Mouse (Mus musculus) bone marrow, adult 2 months (tissue): ENCODE data around the gene Fmnl1. TPM values are rescaled to one million over a fixed set of nuclear protein-coding genes. Genes with fewer than 3 reads are reported as not detected.

Experiments
- H3K27ac ChIP-seq: fragments of 200-500 bp; 2 replicates; pipeline ENCODE4 v1.5.1; 2012; ENCODE audit warnings: low read depth, mild to moderate bottlenecking, control low read depth, inconsistent platforms, low read length; ENCODE audit not compliant: control insufficient read depth, poor library complexity, insufficient read depth
- H3K4me1 ChIP-seq: fragments of 200-500 bp; 2 replicates; pipeline ENCODE4 v1.6.1; 2011; ENCODE audit warnings: low read length; ENCODE audit not compliant: control insufficient read depth, insufficient read depth
- H3K4me3 ChIP-seq: fragments of 200-500 bp; replicated peaks from 2 replicates; pipeline ENCODE3; 2011; ENCODE audit warnings: mild to moderate bottlenecking, low read depth, low read length, control low read depth; ENCODE audit not compliant: control insufficient read depth
- CTCF ChIP-seq: fragments of 200-500 bp; IDR thresholded peaks from 2 replicates; pipeline ENCODE4 v1.5.1; 2011; ENCODE audit warnings: low read length, control low read depth; ENCODE audit not compliant: control insufficient read depth, insufficient read depth
- POLR2A ChIP-seq: fragments of 200-500 bp; IDR thresholded peaks from 2 replicates; pipeline ENCODE4 v1.6.1; 2011; ENCODE audit warnings: low read depth, mild to moderate bottlenecking, control low read depth, low read length, borderline replicate concordance; ENCODE audit not compliant: control insufficient read depth
- WGBS: fragments of 180-500 bp; shearing (Covaris S2); methylation state at CpG from one replicate; pipeline ENCODE4 v1.1.7; 2018; 5-methylcytosine and 5-hydroxymethylcytosine counted together
- polyA plus RNA-seq: library from polyadenylated mRNA; stranded (reverse); fragments of >200 nt; gene quantifications from 2 replicates; pipeline ENCODE4 v1.2.4, GENCODE M21; 2011; ENCODE audit warnings: low replicate concordance; ENCODE audit not compliant: missing spikeins, insufficient read depth, insufficient read length

Gene Fmnl1
- polyA plus RNA-seq, 1 experiment: 121 TPM

- H3K4me1 ChIP-seq: no peaks in the 10 kb centered on the region
- no peak for TF ChIP-seq POLR2A
- TF ChIP-seq CTCF: no peak
- 76% methylated on average over 58 of the region's 59 CpGs for WGBS
- H3K4me3 ChIP-seq: no peak overlapping the region
- H3K27ac ChIP-seq: no peak overlapping the region
These were observed 28.2 kb downstream of the Fmnl1 start for GRCm38 (mm10) chr11:103198911-103199803.

- TF ChIP-seq CTCF (no peak), POLR2A (no peak)
- no peaks in the 10 kb centered on the region for H3K4me1 ChIP-seq
- H3K4me3 ChIP-seq: no peak overlapping the region
- WGBS: 33% methylated on average over 6 of the region's 6 CpGs
- peak overlapping the region; percentile 7; the same call in 1 of the 2 replicates for H3K27ac ChIP-seq
These were observed 30.8 kb downstream of the Fmnl1 start for GRCm38 (mm10) chr11:103201664-103202063.

GRCm38 (mm10) chr11:103202376-103202775, 31.5 kb downstream of the Fmnl1 start:
- no peak for TF ChIP-seq CTCF
- TF ChIP-seq POLR2A: no peak

GRCm38 (mm10) chr11:103206203-103206602, 35.3 kb downstream of the Fmnl1 start:
- Histone ChIP-seq H3K4me1 (no peaks in the 10 kb centered on the region), H3K4me3 (no peak overlapping the region), H3K27ac (no peak overlapping the region)
- TF ChIP-seq CTCF (no peak), POLR2A (no peak)
- WGBS: 79% methylated on average over 6 of the region's 6 CpGs

More at GRCm38 (mm10) chr11:103202376-103202775, 31.5 kb downstream of the Fmnl1 start:
- H3K27ac ChIP-seq: no peak overlapping the region
- no peaks in the 10 kb centered on the region for H3K4me1 ChIP-seq
- no peak overlapping the region for H3K4me3 ChIP-seq

GRCm38 (mm10) chr11:103208458-103208857, 37.6 kb downstream of the Fmnl1 start, which contains the start of gene 1700023F06Rik:
Gene 1700023F06Rik, minus strand, starts transcription at chr11:103208558.
- no peaks in the 10 kb centered on the region for H3K4me1 ChIP-seq
- WGBS: 90% methylated on average over 3 of the region's 3 CpGs
- no peak within 1 kb of the TSS for H3K4me3 ChIP-seq
- H3K27ac ChIP-seq: no peak within 1 kb of the TSS
- TF ChIP-seq CTCF: no peak
- no peak for TF ChIP-seq POLR2A

- Histone ChIP-seq H3K4me3 (no peak overlapping the region), H3K4me1 (no peaks in the 10 kb centered on the region), H3K27ac (no peak overlapping the region)
- 68% methylated on average over 8 of the region's 8 CpGs for WGBS
- TF ChIP-seq POLR2A (no peak), CTCF (no peak)
These were observed 39.4 kb downstream of the Fmnl1 start for GRCm38 (mm10) chr11:103210291-103210690.

GRCm38 (mm10) chr11:103213712-103214111, 42.8 kb downstream of the Fmnl1 start:
- TF ChIP-seq POLR2A (no peak), CTCF (0 out of 2 replicates have a peak, but pooled peaks have one; percentile 3)
- WGBS: 74% methylated on average over 5 of the region's 5 CpGs
- no peak overlapping the region for H3K4me3 ChIP-seq

GRCm38 (mm10) chr11:103215355-103215754, 44.4 kb downstream of the Fmnl1 start:
- H3K4me3 ChIP-seq: no peak overlapping the region
- no peaks in the 10 kb centered on the region; the same call in 1 of the 2 replicates for H3K4me1 ChIP-seq
- TF ChIP-seq CTCF (no peak), POLR2A (no peak)
- no peak overlapping the region for H3K27ac ChIP-seq
- 35% methylated on average over 1 of the region's 1 CpGs for WGBS

More at GRCm38 (mm10) chr11:103213712-103214111, 42.8 kb downstream of the Fmnl1 start:
- no peak overlapping the region for H3K27ac ChIP-seq
- H3K4me1 ChIP-seq: no peaks in the 10 kb centered on the region; the same call in 1 of the 2 replicates
